Comparison of ENCODE assay signal across 34 mouse cellular contexts in the genomic region with DNA sequence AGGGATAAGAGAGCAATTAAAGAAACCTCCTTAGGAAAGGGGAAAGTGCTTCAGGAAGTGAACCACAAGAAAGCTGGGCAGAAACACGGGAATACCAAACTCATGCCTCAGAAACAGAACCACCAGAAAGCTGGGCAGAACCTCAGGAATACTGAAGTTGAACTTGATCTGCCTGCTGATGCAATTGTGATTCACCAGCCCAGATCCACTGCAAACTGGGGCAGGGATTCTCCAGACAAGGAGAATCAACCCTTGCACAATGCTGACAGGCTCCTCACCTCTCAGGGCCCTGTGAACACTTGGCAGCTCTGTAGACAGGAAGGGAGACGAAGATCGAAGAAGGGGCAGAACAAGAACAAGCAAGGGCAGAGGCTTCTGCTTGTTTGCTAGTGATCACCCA. TPM values are rescaled to one million over a fixed set of nuclear protein-coding genes. Genes with fewer than 3 reads are reported as not detected.
DNase-seq lines count a peak whose midpoint lies in the region; TF ChIP-seq lines count a peak whose summit lies in the region.
"Had no signal": no experiment of that assay in that cellular context is flagged by ENCODE, and none has a peak within 500 bp of the region (broad histone marks: within the 10 kb centered on the region; RNA-seq: fewer than 3 reads in every experiment).

No protein-coding gene starts in this region.

- no peaks in the 10 kb centered on the region for H3K27me3 ChIP-seq in myocyte (ENCODE audit: control insufficient read depth, insufficient read depth, insufficient read length)
- H3K27me3 ChIP-seq: embryonic facial prominence, embryonic 13.5 days; forebrain, embryonic 12.5 days; forebrain, embryonic 15.5 days; hindbrain, embryonic 12.5 days; hindbrain, embryonic 15.5 days; Patski had no signal

- peak overlapping the region; percentile 52 for H3K4me2 ChIP-seq in myocyte (ENCODE audit: low read depth)
- H3K4me2 ChIP-seq: embryonic facial prominence, embryonic 13.5 days; forebrain, embryonic 12.5 days; forebrain, embryonic 15.5 days; heart, embryonic 11.5 days; hindbrain, embryonic 12.5 days; hindbrain, embryonic 15.5 days had no signal

- H3K36me3 ChIP-seq in myocyte (ENCODE audit: control insufficient read depth, insufficient read depth), result peaks cover 6% of the 10 kb centered on the region
- H3K36me3 ChIP-seq: embryonic facial prominence, embryonic 10.5 days; embryonic facial prominence, embryonic 13.5 days; forebrain, embryonic 12.5 days; forebrain, embryonic 15.5 days; hindbrain, embryonic 12.5 days; hindbrain, embryonic 15.5 days had no signal

- H3ac ChIP-seq in myocyte (ENCODE audit: control insufficient read depth, insufficient read length), result no peak overlapping the region

- H3K79me2 ChIP-seq in myocyte (ENCODE audit: control insufficient read depth, insufficient read depth), result no peaks in the 10 kb centered on the region

- intact Hi-C loops in gastrocnemius, postnatal 14 days (cut with DNase I; ENCODE audit: low total_unique reads), result no loop called here

- peak; percentile 26 for DNase-seq in adrenal gland, adult 2 months
- no peak for DNase-seq in adrenal gland, adult 18-20 months (ENCODE audit: low spot score in 2 of 2)
- DNase-seq in 3134 (ENCODE audit: extremely low read depth, insufficient read length, low spot score), result peak; percentile 46
- DNase-seq in NIH3T3 (ENCODE audit: low read depth), result peak; percentile 77
- no peak for DNase-seq in gastrocnemius, postnatal 14 days
- no peak for DNase-seq in kidney, postnatal 14 days
- DNase-seq: cerebellum, adult 11-12 months; cerebellum, adult 8-10 months; cerebellum, postnatal 10 days; cerebellum, postnatal 36 days; embryo, embryonic 11 days; gastrocnemius, postnatal 36 days had no signal

- H3K4me3 ChIP-seq in myocyte, result no peak overlapping the region
- H3K4me3 ChIP-seq: embryonic facial prominence, embryonic 10.5 days; embryonic facial prominence, embryonic 13.5 days; erythroblast, embryonic 14.5 days; forebrain, embryonic 12.5 days; forebrain, embryonic 15.5 days; hindbrain, embryonic 12.5 days; hindbrain, embryonic 15.5 days had no signal

- TF ChIP-seq POLR2A in myocyte (IDR thresholded peaks at IDR 0.05; ENCODE audit: insufficient read length, low read depth), result no peak

TF ChIP-seq in myocyte, 11 proteins besides CTCF, POLR2A, EP300 and RAD21:
- TF ChIP-seq TCF12 (IDR thresholded peaks at IDR 0.05; ENCODE audit: insufficient read depth, poor library complexity, severe bottlenecking) (no peak), CEBPB (IDR thresholded peaks at IDR 0.05; ENCODE audit: insufficient read depth, poor library complexity, severe bottlenecking) (peak; percentile 82)

RNA-seq across cellular contexts. Expression of a gene that starts 4.6 kb away (rescaled TPM):
- not detected for total RNA-seq in adrenal gland, adult 2 months (2021)
- not detected in 2 replicates for polyA plus RNA-seq in adrenal gland, adult 2 months (2012; rRNA removed)
- total RNA-seq in adrenal gland, adult 18-20 months (2021), result not detected
- polyA plus RNA-seq in myocyte (2012; fragmentation: generic; extraction: Trizol), result 5.3 TPM
- total RNA-seq in gastrocnemius, postnatal 14 days (2021), result not detected
- total RNA-seq: gastrocnemius, adult 8-10 months; gastrocnemius, postnatal 36 days; granulocyte monocyte progenitor cell, adult 5-6 weeks; heart, adult 8-10 months; heart, postnatal 25 days; hematopoietic stem cell, adult 5-6 weeks had no signal
- polyA plus RNA-seq: brain, embryonic 14.5 days; cortical plate, adult 2 months; embryonic facial prominence, embryonic 10.5 days; embryonic facial prominence, embryonic 13.5 days; erythroblast, embryonic 14.5 days; forebrain, embryonic 12.5 days; forebrain, embryonic 15.5 days; heart, embryonic 11.5 days; heart, embryonic 14.5 days; heart, postnatal 0 days; hindbrain, embryonic 12.5 days; hindbrain, embryonic 15.5 days; intestine, embryonic 14.5 days; intestine, postnatal 0 days; Patski had no signal

RNA-seq across cellular contexts. Expression of a gene that starts 16.4 kb away (rescaled TPM):
- not detected for total RNA-seq in adrenal gland, adult 2 months (2021)
- polyA plus RNA-seq in adrenal gland, adult 2 months (2012; rRNA removed), result not detected in 2 replicates
- total RNA-seq in adrenal gland, adult 18-20 months (2021), result not detected
- polyA plus RNA-seq in myocyte (2012; fragmentation: generic; extraction: Trizol), result not detected
- total RNA-seq in gastrocnemius, postnatal 14 days (2021), result not detected
- total RNA-seq: ES-E14; gastrocnemius, adult 8-10 months; gastrocnemius, postnatal 36 days; granulocyte monocyte progenitor cell, adult 5-6 weeks; heart, adult 8-10 months; heart, postnatal 25 days; hematopoietic stem cell, adult 5-6 weeks had no signal
- polyA plus RNA-seq: brain, embryonic 14.5 days; cortical plate, adult 2 months; embryonic facial prominence, embryonic 10.5 days; embryonic facial prominence, embryonic 13.5 days; erythroblast, embryonic 14.5 days; forebrain, embryonic 12.5 days; forebrain, embryonic 15.5 days; heart, embryonic 11.5 days; heart, embryonic 14.5 days; heart, postnatal 0 days; hindbrain, embryonic 12.5 days; hindbrain, embryonic 15.5 days; intestine, embryonic 14.5 days; intestine, postnatal 0 days; Patski had no signal

RNA-seq across cellular contexts. Expression of a gene that starts 19.0 kb away (rescaled TPM):
- under 1 TPM in 1 of 2 experiments, not detected in 1; 0.37 TPM for total RNA-seq in adrenal gland, adult 2 months (2021)
- not detected in 2 replicates for polyA plus RNA-seq in adrenal gland, adult 2 months (2012; rRNA removed)
- not detected for total RNA-seq in adrenal gland, adult 18-20 months (2021)
- 0.20 TPM for polyA plus RNA-seq in myocyte (2012; fragmentation: generic; extraction: Trizol)
- total RNA-seq in gastrocnemius, postnatal 14 days (2021), result not detected
- total RNA-seq: gastrocnemius, adult 8-10 months; gastrocnemius, postnatal 36 days; granulocyte monocyte progenitor cell, adult 5-6 weeks; heart, adult 8-10 months; heart, postnatal 25 days; hematopoietic stem cell, adult 5-6 weeks had no signal
- polyA plus RNA-seq: brain, embryonic 14.5 days; cortical plate, adult 2 months; embryonic facial prominence, embryonic 10.5 days; embryonic facial prominence, embryonic 13.5 days; erythroblast, embryonic 14.5 days; forebrain, embryonic 12.5 days; forebrain, embryonic 15.5 days; heart, embryonic 11.5 days; heart, embryonic 14.5 days; heart, postnatal 0 days; hindbrain, embryonic 12.5 days; hindbrain, embryonic 15.5 days; intestine, embryonic 14.5 days; intestine, postnatal 0 days; Patski had no signal

RNA-seq across cellular contexts. Expression of a gene that starts 34.4 kb away (rescaled TPM):
- total RNA-seq in adrenal gland, adult 2 months (2021), result not detected
- not detected in 2 replicates for polyA plus RNA-seq in adrenal gland, adult 2 months (2012; rRNA removed)
- total RNA-seq in adrenal gland, adult 18-20 months (2021), result not detected
- polyA plus RNA-seq in myocyte (2012; fragmentation: generic; extraction: Trizol), result not detected
- not detected for total RNA-seq in gastrocnemius, postnatal 14 days (2021)
- total RNA-seq: ES-E14; gastrocnemius, adult 8-10 months; gastrocnemius, postnatal 36 days; granulocyte monocyte progenitor cell, adult 5-6 weeks; heart, adult 8-10 months; heart, postnatal 25 days; hematopoietic stem cell, adult 5-6 weeks had no signal
- polyA plus RNA-seq: brain, embryonic 14.5 days; cortical plate, adult 2 months; embryonic facial prominence, embryonic 10.5 days; embryonic facial prominence, embryonic 13.5 days; erythroblast, embryonic 14.5 days; forebrain, embryonic 12.5 days; forebrain, embryonic 15.5 days; heart, embryonic 11.5 days; heart, embryonic 14.5 days; heart, postnatal 0 days; hindbrain, embryonic 12.5 days; hindbrain, embryonic 15.5 days; intestine, embryonic 14.5 days; intestine, postnatal 0 days; Patski had no signal

RNA-seq across cellular contexts. Expression of a gene that starts 59.9 kb away (rescaled TPM):
- total RNA-seq in adrenal gland, adult 2 months (2021), result not detected
- not detected in 2 replicates for polyA plus RNA-seq in adrenal gland, adult 2 months (2012; rRNA removed)
- total RNA-seq in adrenal gland, adult 18-20 months (2021), result not detected
- polyA plus RNA-seq in myocyte (2012; fragmentation: generic; extraction: Trizol), result not detected
- total RNA-seq in gastrocnemius, postnatal 14 days (2021), result not detected
- total RNA-seq: ES-E14; gastrocnemius, adult 8-10 months; gastrocnemius, postnatal 36 days; granulocyte monocyte progenitor cell, adult 5-6 weeks; heart, adult 8-10 months; heart, postnatal 25 days; hematopoietic stem cell, adult 5-6 weeks had no signal
- polyA plus RNA-seq: brain, embryonic 14.5 days; cortical plate, adult 2 months; embryonic facial prominence, embryonic 10.5 days; embryonic facial prominence, embryonic 13.5 days; erythroblast, embryonic 14.5 days; forebrain, embryonic 12.5 days; forebrain, embryonic 15.5 days; heart, embryonic 11.5 days; heart, embryonic 14.5 days; heart, postnatal 0 days; hindbrain, embryonic 12.5 days; hindbrain, embryonic 15.5 days; intestine, embryonic 14.5 days; intestine, postnatal 0 days; Patski had no signal

Comparison
In these comparisons a context has a peak if more than half of its experiments do, and no peak if none do; other contexts are left out.
1. DNase-seq: peak in adrenal gland, adult 2 months (single experiment), 3134 (single experiment) and NIH3T3 (single experiment); none in adrenal gland, adult 18-20 months (0 of 2), gastrocnemius, postnatal 14 days (single experiment) and kidney, postnatal 14 days (single experiment).